ENCODE assay signal across 27 mouse cellular contexts in genomic region chr2:166163252-166163651, GRCm38 (mm10). TPM values are rescaled to one million over a fixed set of nuclear protein-coding genes. Genes with fewer than 3 reads are reported as not detected.
DNase-seq lines count a peak whose midpoint lies in the region; ATAC-seq and TF ChIP-seq lines count a peak whose summit lies in the region.
"Had no signal": no experiment of that assay in that cellular context is flagged by ENCODE, and none has a peak within 500 bp of the region (broad histone marks: within the 10 kb centered on the region; RNA-seq: fewer than 3 reads in every experiment).

No protein-coding gene starts in this region.

- 77% methylated on average over 5 of the region's 5 CpGs for WGBS in hindbrain, embryonic 10.5 days
- WGBS in hindbrain, embryonic 11.5 days: 79% methylated on average over 5 of the region's 5 CpGs
- WGBS in limb, embryonic 10.5 days: 70% methylated on average over 5 of the region's 5 CpGs
- 73% methylated on average over 5 of the region's 5 CpGs for WGBS in kidney, embryonic 16.5 days

- H3K4me2 ChIP-seq in hindbrain, embryonic 11.5 days (replicated peaks; ENCODE audit: low read depth, low read length): no peak overlapping the region
- no peak overlapping the region for H3K4me2 ChIP-seq in kidney, embryonic 16.5 days (replicated peaks; ENCODE audit: low read depth, low read length)
- H3K4me2 ChIP-seq: forebrain, embryonic 12.5 days; intestine, embryonic 15.5 days; midbrain, embryonic 11.5 days had no signal

- no peaks in the 10 kb centered on the region for H3K36me3 ChIP-seq in hindbrain, embryonic 10.5 days
- H3K36me3 ChIP-seq in hindbrain, embryonic 11.5 days (ENCODE audit: control insufficient read depth, insufficient read depth, low read length): no peaks in the 10 kb centered on the region
- H3K36me3 ChIP-seq in E14TG2a.4 (ENCODE audit: insufficient read depth, low read length): no peaks in the 10 kb centered on the region
- H3K36me3 ChIP-seq in limb, embryonic 10.5 days: no peaks in the 10 kb centered on the region
- no peaks in the 10 kb centered on the region for H3K36me3 ChIP-seq in kidney, embryonic 16.5 days (ENCODE audit: insufficient read depth, low read length)
- H3K36me3 ChIP-seq: forebrain, embryonic 12.5 days; intestine, embryonic 15.5 days had no signal

- peaks cover 51% of the 10 kb centered on the region for H3K27me3 ChIP-seq in hindbrain, embryonic 10.5 days (ENCODE audit: insufficient read depth, poor library complexity, severe bottlenecking)
- peaks cover 16% of the 10 kb centered on the region for H3K27me3 ChIP-seq in hindbrain, embryonic 11.5 days (ENCODE audit: control insufficient read depth, insufficient read depth, low read length)
- peaks cover 10% of the 10 kb centered on the region for H3K27me3 ChIP-seq in E14TG2a.4 (ENCODE audit: insufficient read depth, low read length)
- no peaks in the 10 kb centered on the region for H3K27me3 ChIP-seq in limb, embryonic 10.5 days (ENCODE audit: low read depth, poor library complexity, severe bottlenecking)
- no peaks in the 10 kb centered on the region for H3K27me3 ChIP-seq in kidney, embryonic 16.5 days (ENCODE audit: insufficient read depth, low read length)
- H3K27me3 ChIP-seq: intestine, embryonic 15.5 days had no signal

- DNase-seq in hindbrain, embryonic 10.5 days (ENCODE audit: low spot score): no peak
- no peak for DNase-seq in hindbrain, embryonic 11.5 days (ENCODE audit: low spot score)
- peak; percentile 55 for DNase-seq in brain, adult 2 months (ENCODE audit: low read depth, low spot score)
- DNase-seq in limb, embryonic 10.5 days (ENCODE audit: low spot score): no peak
- no peak for DNase-seq in adrenal gland, adult (ENCODE audit: inconsistent age in 2 of 2, low spot score in 1 of 2)
- DNase-seq: adrenal gland, adult 8-10 months; B cell, adult 2 months; cerebellum, adult 11 months; cerebellum, adult 9-10 months; cerebellum, postnatal 36 days; gastrocnemius, postnatal 25 days; heart, postnatal 4 days; kidney, adult 8-10 months; kidney, postnatal 14 days; liver; lung, adult 2 months; lung, postnatal 14 days; thymus, postnatal 4 days had no signal

- no peak overlapping the region for H3K9ac ChIP-seq in hindbrain, embryonic 11.5 days (ENCODE audit: low read depth, low read length)
- no peak overlapping the region for H3K9ac ChIP-seq in kidney, embryonic 16.5 days (replicated peaks; ENCODE audit: low read length)
- H3K9ac ChIP-seq: forebrain, embryonic 12.5 days; intestine, embryonic 15.5 days; liver, embryonic 14.5 days had no signal

- peaks cover 3% of the 10 kb centered on the region; the same call in 1 of the 2 replicates for H3K9me3 ChIP-seq in hindbrain, embryonic 10.5 days
- H3K9me3 ChIP-seq in hindbrain, embryonic 11.5 days (ENCODE audit: control insufficient read depth, low read length): no peaks in the 10 kb centered on the region
- no peaks in the 10 kb centered on the region for H3K9me3 ChIP-seq in E14TG2a.4 (ENCODE audit: low read length)
- H3K9me3 ChIP-seq in limb, embryonic 10.5 days (replicated peaks): no peaks in the 10 kb centered on the region
- H3K9me3 ChIP-seq in kidney, embryonic 16.5 days (ENCODE audit: low read length): no peaks in the 10 kb centered on the region
- H3K9me3 ChIP-seq: intestine, embryonic 15.5 days had no signal

- ATAC-seq in hindbrain, embryonic 11.5 days (ENCODE audit: low FRiP score): no peak
- no peak for ATAC-seq in kidney, embryonic 16.5 days (ENCODE audit: low FRiP score, low TSS enrichment)
- ATAC-seq: activated CD4-positive, CD25-positive, alpha-beta regulatory T cell, adult 4 months; hindbrain, embryonic 16.5 days; intestine, embryonic 15.5 days had no signal

- H3K4me1 ChIP-seq in hindbrain, embryonic 10.5 days (replicated peaks): peaks cover 36% of the 10 kb centered on the region
- H3K4me1 ChIP-seq in hindbrain, embryonic 11.5 days (replicated peaks; ENCODE audit: control insufficient read depth, insufficient read depth, low read length): peaks cover 3% of the 10 kb centered on the region; the same call in 1 of the 2 replicates
- peaks cover 85% of the 10 kb centered on the region for H3K4me1 ChIP-seq in E14TG2a.4 (replicated peaks; ENCODE audit: low read depth, low read length)
- H3K4me1 ChIP-seq in limb, embryonic 10.5 days: peaks cover 57% of the 10 kb centered on the region
- peaks cover 7% of the 10 kb centered on the region; the same call in 1 of the 2 replicates for H3K4me1 ChIP-seq in kidney, embryonic 16.5 days (ENCODE audit: insufficient read depth, low read length)

- H3K27ac ChIP-seq in hindbrain, embryonic 10.5 days: peak overlapping the region; percentile 67; the same call in 1 of the 2 replicates
- no peak overlapping the region for H3K27ac ChIP-seq in hindbrain, embryonic 11.5 days (ENCODE audit: low read depth, low read length)
- peak overlapping the region; percentile 86 for H3K27ac ChIP-seq in limb, embryonic 10.5 days
- no peak overlapping the region for H3K27ac ChIP-seq in kidney, embryonic 16.5 days (ENCODE audit: low read length)
- H3K27ac ChIP-seq: forebrain, embryonic 12.5 days; intestine, embryonic 15.5 days; liver, embryonic 14.5 days had no signal

- no peak overlapping the region for H3K4me3 ChIP-seq in hindbrain, embryonic 10.5 days
- H3K4me3 ChIP-seq in hindbrain, embryonic 11.5 days (ENCODE audit: low read depth, low read length): no peak overlapping the region
- peak overlapping the region; percentile 39 for H3K4me3 ChIP-seq in E14TG2a.4 (replicated peaks; ENCODE audit: low read length)
- H3K4me3 ChIP-seq in limb, embryonic 10.5 days: no peak overlapping the region
- H3K4me3 ChIP-seq in kidney, embryonic 16.5 days (ENCODE audit: low read length): no peak overlapping the region
- H3K4me3 ChIP-seq: erythroblast, embryonic 14.5 days; forebrain, embryonic 12.5 days; intestine, embryonic 15.5 days had no signal

- no peak for TF ChIP-seq CTCF in E14TG2a.4 (conservative IDR thresholded peaks at IDR 0.05; ENCODE audit: low read length)

RNA-seq across cellular contexts. Expression of gene Sulf2, which starts 7.8 kb away (rescaled TPM):
- polyA plus RNA-seq in hindbrain, embryonic 10.5 days (2016; fragmentation: Nextera tagmentation; extraction: Ambion mirVana): 83.8 and 87.8 TPM in 2 replicates
- 104 and 115 TPM in 2 replicates for polyA plus RNA-seq in hindbrain, embryonic 11.5 days (2014; fragmentation: Nextera tagmentation; extraction: Ambion mirVana)
- polyA plus RNA-seq in limb, embryonic 10.5 days (2016; fragmentation: Nextera tagmentation; extraction: Ambion mirVana): 157 and 188 TPM in 2 replicates
- 52.7 and 54.8 TPM in 2 replicates for polyA plus RNA-seq in kidney, embryonic 16.5 days (2015; fragmentation: Nextera tagmentation; extraction: Ambion mirVana)

Comparison
In these comparisons a context has a peak if more than half of its experiments do, and no peak if none do; other contexts are left out.
1. H3K27ac ChIP-seq: peak in hindbrain, embryonic 10.5 days (single experiment) and limb, embryonic 10.5 days (single experiment); none in hindbrain, embryonic 11.5 days (single experiment) and kidney, embryonic 16.5 days (single experiment).